Mouse (Mus musculus) testis, adult 2 months (tissue): ENCODE data around the gene Nectin1.

Source experiments
- CTCF ChIP-seq: fragments of 200-500 bp; IDR thresholded peaks from 2 replicates; pipeline ENCODE4 v1.5.1; 2012; ENCODE audit warnings: low read depth, mild to moderate bottlenecking, inconsistent platforms, low read length, moderate library complexity; ENCODE audit not compliant: control insufficient read depth, insufficient read depth, insufficient replicate concordance
- POLR2A ChIP-seq: fragments of 200-500 bp; IDR thresholded peaks from 2 replicates; pipeline ENCODE4 v1.6.1; 2012; ENCODE audit warnings: low read depth, mild to moderate bottlenecking, inconsistent platforms, low read length, moderate library complexity; ENCODE audit not compliant: control insufficient read depth

DNA sequence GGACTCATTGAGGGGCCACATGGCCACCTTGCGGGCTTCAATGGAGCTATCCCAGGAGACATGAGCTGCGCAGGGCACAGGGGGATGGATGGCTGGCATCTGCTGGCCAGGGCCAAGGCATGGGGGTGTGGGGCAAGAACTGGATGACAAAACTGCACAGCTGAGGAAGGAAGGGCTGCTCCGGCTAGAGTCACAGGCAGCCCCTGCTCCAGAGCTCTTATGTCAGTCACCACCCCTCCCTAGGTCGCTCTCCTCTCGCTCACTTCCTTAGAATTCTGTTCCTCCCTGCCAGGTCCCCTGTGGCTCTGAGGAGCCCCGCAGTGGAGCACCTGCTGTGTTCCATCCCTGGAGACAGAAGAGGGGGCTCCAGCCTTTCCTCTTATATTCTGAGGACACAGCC, 63.8 kb downstream of the Nectin1 start:
- TF ChIP-seq CTCF: no peak
- TF ChIP-seq POLR2A: no peak
